Mouse (Mus musculus): Measurements from ENCODE around the gene Lrrc17. TPM values are rescaled to one million over a fixed set of nuclear protein-coding genes. Genes with fewer than 3 reads are reported as not detected.
"Not testable (repeated sequence)": the region's sequence is repeated elsewhere in the genome, so short reads cannot be mapped to it uniquely, and the experiment has no call there.

Gene Lrrc17
- polyA plus RNA-seq, 1 experiment from 2014 or later: 7.6 TPM

GRCm38 (mm10) chr5:21578136-21578535, 34.8 kb downstream of the Lrrc17 start:
- H3K9ac ChIP-seq: no peak overlapping the region
- no peaks in the 10 kb centered on the region for H3K36me3 ChIP-seq
- no peak overlapping the region for H3K27ac ChIP-seq (replicated peaks)
- ATAC-seq (ENCODE audit: low read depth): no peak
- H3K4me2 ChIP-seq: no peak overlapping the region
- 86% methylated on average over 3 of the region's 3 CpGs for WGBS
- H3K4me3 ChIP-seq: no peak overlapping the region
- H3K27me3 ChIP-seq: no peaks in the 10 kb centered on the region
- H3K4me1 ChIP-seq (replicated peaks): no peaks in the 10 kb centered on the region
- H3K9me3 ChIP-seq: no peaks in the 10 kb centered on the region

DNA sequence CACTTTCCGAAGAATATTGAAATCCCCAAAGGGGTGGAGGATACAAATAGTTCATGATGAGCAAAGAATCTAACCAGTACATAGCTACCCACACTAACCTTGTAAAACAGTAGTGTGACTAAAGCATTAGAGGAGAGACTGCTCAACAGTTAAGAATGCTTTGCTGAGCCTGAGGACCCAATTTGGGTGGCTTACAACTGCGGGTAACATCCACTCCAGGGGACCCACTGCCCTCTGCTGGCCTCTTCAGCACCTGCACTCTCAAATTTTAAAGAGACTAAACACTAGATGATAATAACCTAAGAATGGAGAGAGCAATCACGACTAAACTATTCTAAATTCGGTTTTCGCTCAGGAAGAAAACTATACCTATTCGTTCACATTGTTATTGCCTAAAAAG, 43.4 kb downstream of the Lrrc17 start:
- Histone ChIP-seq H3K36me3 (no peaks in the 10 kb centered on the region), H3K4me3 (no peak overlapping the region), H3K4me2 (no peak overlapping the region), H3K4me1 (replicated peaks) (no peaks in the 10 kb centered on the region), H3K9ac (no peak overlapping the region), H3K27me3 (no peaks in the 10 kb centered on the region), H3K9me3 (no peaks in the 10 kb centered on the region), H3K27ac (replicated peaks) (no peak overlapping the region)
- WGBS: 51% methylated on average over 6 of the region's 6 CpGs
- no peak for ATAC-seq (ENCODE audit: low read depth)

DNA sequence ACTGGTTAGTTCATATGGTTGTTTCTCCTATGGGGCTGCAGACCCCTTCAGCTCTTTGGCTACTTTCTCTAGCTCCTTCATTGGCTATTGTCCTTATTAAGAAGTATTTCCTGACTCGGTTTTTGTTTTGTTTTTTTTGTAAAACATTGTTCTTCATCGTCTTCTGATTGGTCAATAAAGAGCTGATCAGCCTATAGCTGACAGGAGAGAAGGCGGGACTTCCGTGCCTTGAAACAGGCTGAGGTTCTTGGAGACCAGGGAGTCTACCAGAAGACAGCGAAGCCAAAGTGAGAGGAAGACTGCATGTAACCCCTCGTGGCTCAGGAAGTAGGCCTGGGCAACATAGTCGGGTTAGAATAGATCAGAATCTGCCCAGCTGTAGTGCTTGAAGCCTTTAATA, 44.3 kb downstream of the Lrrc17 start:
- ATAC-seq (ENCODE audit: low read depth): no peak
- 82% methylated on average over 7 of the region's 7 CpGs for WGBS
- H3K4me2 ChIP-seq: no peak overlapping the region
- H3K27ac ChIP-seq (replicated peaks): no peak overlapping the region
- H3K4me1 ChIP-seq (replicated peaks): no peaks in the 10 kb centered on the region
- H3K9ac ChIP-seq: no peak overlapping the region
- no peak overlapping the region for H3K4me3 ChIP-seq
- H3K27me3 ChIP-seq: no peaks in the 10 kb centered on the region
- H3K9me3 ChIP-seq: no peaks in the 10 kb centered on the region
- H3K36me3 ChIP-seq: no peaks in the 10 kb centered on the region

- Histone ChIP-seq H3K9ac (no peak overlapping the region), H3K27me3 (no peaks in the 10 kb centered on the region), H3K27ac (replicated peaks) (no peak overlapping the region), H3K4me1 (replicated peaks) (no peaks in the 10 kb centered on the region), H3K4me3 (no peak overlapping the region), H3K9me3 (no peaks in the 10 kb centered on the region), H3K36me3 (no peaks in the 10 kb centered on the region), H3K4me2 (no peak overlapping the region)
- no peak for ATAC-seq (ENCODE audit: low read depth)
- 86% methylated on average over 13 of the region's 13 CpGs for WGBS
These were observed 44.9 kb downstream of the Lrrc17 start for GRCm38 (mm10) chr5:21588220-21588619.

- Histone ChIP-seq H3K9ac (no peak overlapping the region), H3K27me3 (no peaks in the 10 kb centered on the region), H3K4me2 (no peak overlapping the region), H3K36me3 (no peaks in the 10 kb centered on the region), H3K4me3 (no peak overlapping the region), H3K27ac (replicated peaks) (no peak overlapping the region), H3K4me1 (replicated peaks) (no peaks in the 10 kb centered on the region), H3K9me3 (no peaks in the 10 kb centered on the region)
- no peak for ATAC-seq (ENCODE audit: low read depth)
- 89% methylated on average over 2 of the region's 2 CpGs for WGBS
These were observed 48.7 kb downstream of the Lrrc17 start for GRCm38 (mm10) chr5:21592106-21592505.

DNA sequence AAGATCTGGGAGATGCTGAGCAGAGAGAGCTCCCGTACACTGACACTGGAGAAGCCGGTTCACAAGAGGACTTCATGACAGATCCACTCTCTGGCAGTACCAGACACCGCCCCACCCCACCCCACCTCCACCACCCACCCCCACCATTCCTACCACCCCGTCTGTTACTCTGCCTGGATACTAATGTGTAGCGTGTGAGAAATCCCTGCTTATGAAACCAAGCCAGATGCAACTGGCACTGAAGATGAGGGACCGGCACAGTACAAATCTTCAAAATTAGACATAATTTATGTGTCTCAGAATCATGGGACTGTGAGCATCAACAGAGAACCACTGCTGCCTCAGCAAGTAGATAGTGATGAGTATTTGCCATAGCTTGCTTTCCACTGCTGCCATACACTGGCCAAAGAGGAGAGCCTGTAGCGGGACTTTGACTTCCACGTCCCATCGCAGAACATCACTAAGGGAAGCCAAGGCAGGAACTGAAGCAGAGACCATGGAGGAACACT, 49.9 kb downstream of the Lrrc17 start:
- ATAC-seq (ENCODE audit: low read depth): no peak
- Histone ChIP-seq H3K4me3 (no peak overlapping the region), H3K4me1 (replicated peaks) (no peaks in the 10 kb centered on the region), H3K9ac (no peak overlapping the region), H3K27me3 (no peaks in the 10 kb centered on the region), H3K4me2 (no peak overlapping the region), H3K27ac (replicated peaks) (no peak overlapping the region), H3K9me3 (no peaks in the 10 kb centered on the region), H3K36me3 (no peaks in the 10 kb centered on the region)
- 94% methylated on average over 9 of the region's 9 CpGs for WGBS

DNA sequence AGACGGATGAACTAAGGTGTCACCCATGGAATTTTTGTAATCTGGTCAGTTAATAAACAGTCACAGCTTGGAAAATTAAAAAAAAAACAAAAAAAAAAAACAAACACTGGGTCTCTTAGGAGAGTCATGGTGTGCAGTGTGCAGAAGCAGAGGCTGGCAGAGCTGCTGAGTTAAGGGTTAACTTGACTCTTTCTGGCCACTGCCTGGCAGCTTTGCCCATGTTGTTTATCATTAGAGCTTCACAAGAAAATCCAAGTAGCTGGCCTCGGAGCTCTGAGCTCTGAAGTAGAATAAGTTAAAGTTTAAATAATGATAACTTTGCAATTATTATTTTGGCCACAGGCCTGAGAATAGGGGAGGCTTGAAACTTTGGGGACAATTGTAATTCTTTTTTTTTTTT, 56.2 kb downstream of the Lrrc17 start:
- not testable (repeated sequence) for H3K36me3 ChIP-seq; H3K4me3 ChIP-seq; H3K27ac ChIP-seq (replicated peaks); H3K27me3 ChIP-seq; H3K4me2 ChIP-seq; ATAC-seq (ENCODE audit: low read depth); H3K9ac ChIP-seq; H3K9me3 ChIP-seq; H3K4me1 ChIP-seq (replicated peaks)
- 86% methylated on average over 2 of the region's 2 CpGs for WGBS

- 96% methylated on average over 4 of the region's 4 CpGs for WGBS
- H3K27me3 ChIP-seq: no peaks in the 10 kb centered on the region
- H3K36me3 ChIP-seq: no peaks in the 10 kb centered on the region
- H3K9ac ChIP-seq: no peak overlapping the region
- H3K4me1 ChIP-seq (replicated peaks): no peaks in the 10 kb centered on the region
- H3K4me2 ChIP-seq: no peak overlapping the region
- H3K27ac ChIP-seq (replicated peaks): no peak overlapping the region
- ATAC-seq (ENCODE audit: low read depth): no peak
- H3K4me3 ChIP-seq: no peak overlapping the region
- H3K9me3 ChIP-seq: no peaks in the 10 kb centered on the region
These were observed 56.6 kb downstream of the Lrrc17 start for GRCm38 (mm10) chr5:21599961-21600360.

GRCm38 (mm10) chr5:21605936-21606335, 62.6 kb downstream of the Lrrc17 start:
- Histone ChIP-seq H3K4me1 (replicated peaks) (no peaks in the 10 kb centered on the region), H3K36me3 (no peaks in the 10 kb centered on the region), H3K9me3 (no peaks in the 10 kb centered on the region), H3K9ac (no peak overlapping the region), H3K4me3 (no peak overlapping the region), H3K4me2 (no peak overlapping the region), H3K27me3 (no peaks in the 10 kb centered on the region), H3K27ac (replicated peaks) (no peak overlapping the region)
- ATAC-seq (ENCODE audit: low read depth): no peak
- 79% methylated on average over 6 of the region's 6 CpGs for WGBS

GRCm38 (mm10) chr5:21608311-21609304, 65.2 kb downstream of the Lrrc17 start:
- H3K9me3 ChIP-seq: no peaks in the 10 kb centered on the region
- H3K27me3 ChIP-seq: no peaks in the 10 kb centered on the region
- no peaks in the 10 kb centered on the region for H3K4me1 ChIP-seq (replicated peaks)
- H3K4me2 ChIP-seq: no peak overlapping the region
- no peak for ATAC-seq (ENCODE audit: low read depth)
- no peak overlapping the region for H3K27ac ChIP-seq (replicated peaks)
- H3K36me3 ChIP-seq: no peaks in the 10 kb centered on the region
- H3K4me3 ChIP-seq: no peak overlapping the region
- 78% methylated on average over 12 of the region's 12 CpGs for WGBS
- no peak overlapping the region for H3K9ac ChIP-seq

DNA sequence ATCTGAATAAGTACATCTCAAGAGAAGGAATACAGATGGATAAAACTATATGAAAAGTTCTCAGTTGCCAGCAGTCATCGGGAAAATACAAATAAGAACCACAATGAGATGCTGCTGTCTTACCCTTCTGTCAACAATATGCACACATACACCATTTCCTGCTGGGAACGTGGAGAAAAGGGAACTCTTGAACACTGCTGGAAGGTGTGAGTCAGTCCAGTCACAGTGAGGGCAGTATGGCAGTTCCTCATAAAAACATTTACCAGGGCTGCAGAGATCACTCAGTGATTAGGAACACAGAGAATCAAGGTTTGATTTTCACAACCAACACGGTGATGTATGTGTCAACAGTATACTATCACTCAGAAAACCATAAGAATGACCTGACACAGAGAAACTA, 67.6 kb downstream of the Lrrc17 start:
- Histone ChIP-seq H3K27ac (replicated peaks) (no peak overlapping the region), H3K4me2 (no peak overlapping the region), H3K9me3 (no peaks in the 10 kb centered on the region), H3K4me1 (replicated peaks) (no peaks in the 10 kb centered on the region), H3K36me3 (no peaks in the 10 kb centered on the region), H3K4me3 (no peak overlapping the region), H3K9ac (no peak overlapping the region), H3K27me3 (no peaks in the 10 kb centered on the region)
- no peak for ATAC-seq (ENCODE audit: low read depth)
- WGBS: 84% methylated on average over 3 of the region's 3 CpGs

GRCm38 (mm10) chr5:21614299-21614698, 70.9 kb downstream of the Lrrc17 start:
- H3K4me1 ChIP-seq (replicated peaks); H3K4me2 ChIP-seq; H3K27ac ChIP-seq (replicated peaks); ATAC-seq (ENCODE audit: low read depth); H3K27me3 ChIP-seq; H3K36me3 ChIP-seq; H3K9me3 ChIP-seq; H3K4me3 ChIP-seq; H3K9ac ChIP-seq: not testable (repeated sequence)
- WGBS: 97% methylated on average over 11 of the region's 11 CpGs

All from neural tube, embryonic 13.5 days (tissue).